ENCODE assay signal across 26 mouse cellular contexts in the genomic region with DNA sequence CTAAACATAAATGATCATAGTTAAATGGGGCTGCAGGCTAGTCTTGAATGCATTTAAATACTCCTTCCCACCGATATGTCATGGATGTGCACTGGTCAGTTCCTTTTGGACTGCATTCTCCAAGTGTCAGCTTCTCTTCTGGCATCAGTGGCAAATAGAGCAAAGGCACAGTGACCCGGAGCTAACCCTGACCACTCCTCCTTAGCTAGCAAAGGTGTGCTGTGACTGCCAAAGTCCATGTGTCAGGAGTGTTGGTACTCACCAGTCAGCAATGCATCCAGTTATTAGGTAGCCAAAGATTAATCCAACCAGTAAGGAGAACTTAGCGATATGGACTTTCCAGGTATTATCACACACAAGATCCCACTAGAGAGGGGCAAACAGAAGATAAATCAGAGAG. TPM values are rescaled to one million over a fixed set of nuclear protein-coding genes. Genes with fewer than 3 reads are reported as not detected.
DNase-seq lines count a peak whose midpoint lies in the region; ATAC-seq and TF ChIP-seq lines count a peak whose summit lies in the region.
"Had no signal": no experiment of that assay in that cellular context is flagged by ENCODE, and none has a peak within 500 bp of the region (broad histone marks: within the 10 kb centered on the region; RNA-seq: fewer than 3 reads in every experiment).

No protein-coding gene starts in this region.

- no peak overlapping the region for H3K4me3 ChIP-seq in kidney, embryonic 14.5 days (ENCODE audit: low read length)
- no peak overlapping the region for H3K4me3 ChIP-seq in intestine, postnatal 0 days (ENCODE audit: low read depth, low read length)
- H3K4me3 ChIP-seq in stomach, embryonic 16.5 days (replicated peaks; ENCODE audit: low read length), result no peak overlapping the region
- no peak overlapping the region for H3K4me3 ChIP-seq in embryonic facial prominence, embryonic 10.5 days
- H3K4me3 ChIP-seq: hindbrain, embryonic 15.5 days; limb, embryonic 12.5 days; lung, embryonic 15.5 days; midbrain, embryonic 10.5 days; myocyte; stomach, embryonic 15.5 days had no signal

- no peak overlapping the region for H3K9ac ChIP-seq in kidney, embryonic 14.5 days (ENCODE audit: low read depth, low read length)
- H3K9ac ChIP-seq in intestine, postnatal 0 days (ENCODE audit: low read depth, low read length), result no peak overlapping the region
- H3K9ac ChIP-seq in stomach, embryonic 16.5 days (ENCODE audit: low read length), result no peak overlapping the region
- H3K9ac ChIP-seq: forebrain, postnatal 0 days; hindbrain, embryonic 15.5 days; limb, embryonic 12.5 days; liver, embryonic 14.5 days; lung, embryonic 15.5 days; stomach, embryonic 15.5 days had no signal

- H3K27ac ChIP-seq in kidney, embryonic 14.5 days (ENCODE audit: low read depth, low read length), result no peak overlapping the region
- H3K27ac ChIP-seq in intestine, postnatal 0 days (ENCODE audit: low read depth, low read length), result 0 out of 2 replicates have a peak overlapping the region, but pooled peaks have one; percentile 8
- H3K27ac ChIP-seq in stomach, embryonic 16.5 days (ENCODE audit: low read length), result no peak overlapping the region
- no peak overlapping the region for H3K27ac ChIP-seq in embryonic facial prominence, embryonic 10.5 days (replicated peaks)
- H3K27ac ChIP-seq: hindbrain, embryonic 15.5 days; limb, embryonic 12.5 days; liver, embryonic 14.5 days; lung, embryonic 15.5 days; macrophage; midbrain, embryonic 10.5 days; stomach, embryonic 15.5 days had no signal

- 92% methylated on average over 3 of the region's 3 CpGs for WGBS in kidney, embryonic 14.5 days
- WGBS in intestine, postnatal 0 days, result 48% methylated on average over 3 of the region's 3 CpGs
- 74% methylated on average over 3 of the region's 3 CpGs for WGBS in stomach, embryonic 16.5 days
- 93% methylated on average over 3 of the region's 3 CpGs for WGBS in embryonic facial prominence, embryonic 10.5 days

- TF ChIP-seq CTCF in intestine, postnatal 0 days (IDR thresholded peaks at IDR 0.05; ENCODE audit: low read depth), result no peak

- H3K4me2 ChIP-seq in kidney, embryonic 14.5 days (replicated peaks; ENCODE audit: low read depth, low read length), result no peak overlapping the region
- no peak overlapping the region for H3K4me2 ChIP-seq in intestine, postnatal 0 days (replicated peaks; ENCODE audit: low read depth)
- H3K4me2 ChIP-seq in stomach, embryonic 16.5 days (ENCODE audit: low read depth, low read length), result no peak overlapping the region
- H3K4me2 ChIP-seq: hindbrain, embryonic 15.5 days; limb, embryonic 12.5 days; lung, embryonic 15.5 days; stomach, embryonic 15.5 days had no signal

- DNase-seq in kidney, adult 11 months, result peak; percentile 87
- DNase-seq in kidney, postnatal 10 days, result peak; percentile 55
- no peak for DNase-seq in lung, postnatal 36 days
- no peak for DNase-seq in embryonic facial prominence, embryonic 10.5 days (ENCODE audit: low spot score)
- DNase-seq: adrenal gland, postnatal 36 days; cerebellum, adult 9-11 months; forebrain, postnatal 0 days; gastrocnemius, postnatal 36 days; heart, postnatal 4 days; right cerebral cortex, adult 18-20 months; right cerebral cortex, postnatal 4 days; thymus, adult 2 months had no signal

- no peaks in the 10 kb centered on the region for H3K9me3 ChIP-seq in kidney, embryonic 14.5 days (ENCODE audit: control insufficient read depth, low read length)
- H3K9me3 ChIP-seq in intestine, postnatal 0 days (ENCODE audit: control insufficient read depth), result no peaks in the 10 kb centered on the region
- no peaks in the 10 kb centered on the region for H3K9me3 ChIP-seq in stomach, embryonic 16.5 days (replicated peaks; ENCODE audit: control insufficient read depth, low read length)
- no peaks in the 10 kb centered on the region for H3K9me3 ChIP-seq in embryonic facial prominence, embryonic 10.5 days
- H3K9me3 ChIP-seq: hindbrain, embryonic 15.5 days; limb, embryonic 12.5 days; lung, embryonic 15.5 days; midbrain, embryonic 10.5 days; stomach, embryonic 15.5 days had no signal

- ATAC-seq in kidney, embryonic 14.5 days (ENCODE audit: low FRiP score, low TSS enrichment), result no peak
- peak; percentile 70; the same call in 1 of the 2 replicates for ATAC-seq in intestine, postnatal 0 days
- peak; percentile 67; the same call in 1 of the 2 replicates for ATAC-seq in stomach, embryonic 16.5 days (ENCODE audit: insufficient read depth, low FRiP score)
- no peak for ATAC-seq in frontal cortex, adult (ENCODE audit: low TSS enrichment)
- ATAC-seq: CD4-positive, CD25-positive, alpha-beta regulatory T cell, adult 4 months; forebrain, postnatal 0 days; midbrain, embryonic 16.5 days had no signal

- no peaks in the 10 kb centered on the region for H3K36me3 ChIP-seq in kidney, embryonic 14.5 days (ENCODE audit: control insufficient read depth, insufficient read depth, low read length)
- H3K36me3 ChIP-seq in intestine, postnatal 0 days (ENCODE audit: control insufficient read depth, insufficient read depth), result no peaks in the 10 kb centered on the region
- H3K36me3 ChIP-seq in stomach, embryonic 16.5 days (ENCODE audit: control insufficient read depth, insufficient read depth, low read length), result no peaks in the 10 kb centered on the region
- H3K36me3 ChIP-seq in embryonic facial prominence, embryonic 10.5 days (replicated peaks), result no peaks in the 10 kb centered on the region
- H3K36me3 ChIP-seq: limb, embryonic 12.5 days; lung, embryonic 15.5 days; stomach, embryonic 15.5 days had no signal

- H3K27me3 ChIP-seq in kidney, embryonic 14.5 days (ENCODE audit: control insufficient read depth, insufficient read depth, low read length), result no peaks in the 10 kb centered on the region
- no peaks in the 10 kb centered on the region for H3K27me3 ChIP-seq in intestine, postnatal 0 days (replicated peaks; ENCODE audit: control insufficient read depth, insufficient read depth, low read length)
- H3K27me3 ChIP-seq in stomach, embryonic 16.5 days (ENCODE audit: control insufficient read depth, insufficient read depth, low read length), result no peaks in the 10 kb centered on the region
- no peaks in the 10 kb centered on the region for H3K27me3 ChIP-seq in embryonic facial prominence, embryonic 10.5 days (replicated peaks; ENCODE audit: low read depth, poor library complexity, severe bottlenecking)
- H3K27me3 ChIP-seq: hindbrain, embryonic 15.5 days; limb, embryonic 12.5 days; lung, embryonic 15.5 days; stomach, embryonic 15.5 days had no signal

- H3K4me1 ChIP-seq in kidney, embryonic 14.5 days (ENCODE audit: control insufficient read depth, insufficient read depth, low read length), result no peaks in the 10 kb centered on the region
- peaks cover 6% of the 10 kb centered on the region; the same call in 1 of the 2 replicates for H3K4me1 ChIP-seq in intestine, postnatal 0 days (replicated peaks; ENCODE audit: control insufficient read depth, insufficient read depth, low read length)
- peaks cover 4% of the 10 kb centered on the region; the same call in 1 of the 2 replicates for H3K4me1 ChIP-seq in stomach, embryonic 16.5 days (ENCODE audit: control insufficient read depth, insufficient read depth, low read length)
- H3K4me1 ChIP-seq in embryonic facial prominence, embryonic 10.5 days, result peaks cover 26% of the 10 kb centered on the region

RNA-seq across cellular contexts. Expression of gene Slc22a23, which starts 40.1 kb away (rescaled TPM):
- polyA plus RNA-seq in kidney, embryonic 14.5 days (2014; fragmentation: Nextera tagmentation; extraction: Ambion mirVana), result 2.3 and 2.8 TPM in 2 replicates
- 3.4 and 3.8 TPM in 2 replicates for polyA plus RNA-seq in intestine, postnatal 0 days (2015; fragmentation: Nextera tagmentation; extraction: Ambion mirVana)
- 3.1 and 3.6 TPM in 2 replicates for polyA plus RNA-seq in stomach, embryonic 16.5 days (2015; fragmentation: Nextera tagmentation; extraction: Ambion mirVana)
- 2.9 and 3.1 TPM in 2 replicates for polyA plus RNA-seq in embryonic facial prominence, embryonic 10.5 days (2016; fragmentation: Nextera tagmentation; extraction: Ambion mirVana)

Comparison
In these comparisons a context has a peak if more than half of its experiments do, and no peak if none do; other contexts are left out.
1. DNase-seq: peak in kidney, adult 11 months (single experiment) and kidney, postnatal 10 days (single experiment); none in lung, postnatal 36 days (single experiment) and embryonic facial prominence, embryonic 10.5 days (single experiment).
2. ATAC-seq: peak in intestine, postnatal 0 days (single experiment) and stomach, embryonic 16.5 days (single experiment); none in kidney, embryonic 14.5 days (single experiment) and frontal cortex, adult (single experiment).